Mouse (Mus musculus) liver, embryonic 14.5 days (tissue): ENCODE data around the gene Nmi. TPM values are rescaled to one million over a fixed set of nuclear protein-coding genes. Genes with fewer than 3 reads are reported as not detected.

Experiments used
- ATAC-seq: fragments of 200-750 bp; cut with Nextera tagmentation; 2 replicates; pipeline ENCODE4 v1.8.0; 2017; ENCODE audit warnings: moderate number of reproducible peaks, mild to moderate bottlenecking, moderate library complexity; ENCODE audit not compliant: insufficient read depth
- DNase-seq, 3 experiments: peaks; one replicate each; pipeline ENCODE4 v3.0.0-alpha.2; 2012 to 2013; ENCODE audit warnings: low read depth in 3 of 3, low spot score in 3 of 3
- H3K27ac ChIP-seq: fragments of 300-500 bp; sonication (generic); 2 replicates; pipeline ENCODE4 v1.5.1; 2014; ENCODE audit warnings: moderate library complexity, mild to moderate bottlenecking, control low read depth, inconsistent platforms
- H3K27me3 ChIP-seq: fragments of 300-500 bp; sonication (generic); 2 replicates; pipeline ENCODE4 v1.6.1; 2014; ENCODE audit warnings: mild to moderate bottlenecking, low read length, moderate library complexity; ENCODE audit not compliant: control insufficient read depth, insufficient read depth
- H3K36me3 ChIP-seq: fragments of 300-500 bp; sonication (generic); replicated peaks from 2 replicates; pipeline ENCODE4 v1.6.1; 2014; ENCODE audit warnings: low read depth; ENCODE audit not compliant: control insufficient read depth, insufficient read depth
- H3K4me1 ChIP-seq, 2 experiments: fragments of 200-500 bp in 1 of 2; fragments of 300-500 bp in 1 of 2; sonication (generic) in 1 of 2; replicated peaks; 2 replicates each; pipeline ENCODE4 v1.6.1; 2012 to 2014; ENCODE audit warnings: antibody characterized with exemption in 1 of 2, inconsistent platforms in 1 of 2, low read length in 1 of 2; ENCODE audit not compliant: control insufficient read depth in 2 of 2, insufficient read depth in 2 of 2
- H3K4me2 ChIP-seq: fragments of 300-500 bp; sonication (generic); 2 replicates; pipeline ENCODE4 v1.6.1; 2014; ENCODE audit warnings: low read depth, mild to moderate bottlenecking, control low read depth, moderate library complexity
- H3K4me3 ChIP-seq, 2 experiments: fragments of 200-500 bp in 1 of 2; fragments of 300-500 bp in 1 of 2; sonication (generic) in 1 of 2; 2 replicates each; pipeline ENCODE4 v1.5.1; 2012 to 2014; ENCODE audit warnings: low read depth in 2 of 2, low read length in 2 of 2, mild to moderate bottlenecking in 2 of 2, control low read depth in 1 of 2, inconsistent platforms in 1 of 2, moderate library complexity in 1 of 2; ENCODE audit not compliant: insufficient read depth in 1 of 2
- H3K9ac ChIP-seq: fragments of 300-500 bp; sonication (generic); replicated peaks from 2 replicates; pipeline ENCODE4 v1.6.1; 2014; ENCODE audit warnings: mild to moderate bottlenecking, control low read depth, moderate library complexity
- H3K9me3 ChIP-seq: fragments of 300-500 bp; sonication (generic); 2 replicates; pipeline ENCODE4 v1.6.1; 2016; ENCODE audit warnings: low read length, mixed read lengths; ENCODE audit not compliant: control insufficient read depth
- CTCF ChIP-seq: IDR thresholded peaks from 2 replicates; pipeline ENCODE4 v1.5.1; 2016; ENCODE audit warnings: antibody characterized with exemption, low read depth, control low read depth
- EP300 ChIP-seq: IDR thresholded peaks from 2 replicates; pipeline ENCODE4 v1.6.1; 2016; ENCODE audit warnings: antibody characterized with exemption, low read depth
- WGBS: fragments of 180-500 bp; shearing (Covaris S2); extraction: QIAGEN DNeasy Blood & Tissue Kit; methylation state at CpG from one replicate; pipeline ENCODE4 v1.1.7; 2014; ENCODE audit not compliant: insufficient replicate concordance; 5-methylcytosine and 5-hydroxymethylcytosine counted together
- polyA plus RNA-seq, 2 experiments: library from polyadenylated mRNA; depleted of rRNA in 1 of 2; stranded (reverse) in 1 of 2; unstranded in 1 of 2; fragments of >200 nt; fragmentation: Nextera tagmentation in 1 of 2; extraction: Ambion mirVana in 1 of 2; gene quantifications; 2 replicates each; pipeline versions ENCODE4 v1.2.1 to v1.2.3; 2012 to 2014

Gene Nmi
- polyA plus RNA-seq, 2 experiments: 5.1 to 11.0 TPM

- 75% methylated on average over 8 of the region's 8 CpGs for WGBS
- no peaks in the 10 kb centered on the region for H3K4me1 ChIP-seq
- H3K9ac ChIP-seq: no peak overlapping the region
- H3K4me3 ChIP-seq: no peak overlapping the region
- DNase-seq: no peak
- H3K27me3 ChIP-seq: no peaks in the 10 kb centered on the region
- no peak overlapping the region for H3K4me2 ChIP-seq
- no peak for TF ChIP-seq EP300
- no peak for TF ChIP-seq CTCF
- no peaks in the 10 kb centered on the region for H3K9me3 ChIP-seq
- ATAC-seq: no peak
- no peak overlapping the region for H3K27ac ChIP-seq
- no peaks in the 10 kb centered on the region for H3K36me3 ChIP-seq
These were observed 28.2 kb upstream of the Nmi start for GRCm38 (mm10) chr2:52001521-52001920.

GRCm38 (mm10) chr2:51999996-52000395 lies 26.7 kb upstream of the Nmi start:
- H3K4me2 ChIP-seq: no peak overlapping the region
- H3K4me3 ChIP-seq: no peak overlapping the region
- 42% methylated on average over 7 of the region's 7 CpGs for WGBS
- DNase-seq: no peak
- TF ChIP-seq CTCF: no peak
- no peak for TF ChIP-seq EP300
- H3K9ac ChIP-seq: no peak overlapping the region
- H3K27ac ChIP-seq: no peak overlapping the region
- no peaks in the 10 kb centered on the region for H3K9me3 ChIP-seq
- no peaks in the 10 kb centered on the region for H3K27me3 ChIP-seq
- no peak for ATAC-seq
- H3K4me1 ChIP-seq: no peaks in the 10 kb centered on the region
- H3K36me3 ChIP-seq: no peaks in the 10 kb centered on the region

GRCm38 (mm10) chr2:51991447-51991846 lies 18.2 kb upstream of the Nmi start:
- 68% methylated on average over 6 of the region's 6 CpGs for WGBS
- no peak for TF ChIP-seq CTCF
- TF ChIP-seq EP300: no peak
- H3K4me2 ChIP-seq: no peak overlapping the region
- H3K4me1 ChIP-seq: no peaks in the 10 kb centered on the region
- no peaks in the 10 kb centered on the region for H3K27me3 ChIP-seq
- H3K4me3 ChIP-seq: no peak overlapping the region
- no peaks in the 10 kb centered on the region for H3K36me3 ChIP-seq
- no peak overlapping the region for H3K9ac ChIP-seq
- H3K9me3 ChIP-seq: no peaks in the 10 kb centered on the region
- no peak for DNase-seq
- no peak for ATAC-seq
- H3K27ac ChIP-seq: no peak overlapping the region

- TF ChIP-seq EP300 (no peak), CTCF (no peak)
- no peaks in the 10 kb centered on the region for H3K36me3 ChIP-seq
- H3K27ac ChIP-seq: no peak overlapping the region
- H3K4me3 ChIP-seq: no peak overlapping the region
- H3K9ac ChIP-seq: no peak overlapping the region
- H3K4me1 ChIP-seq: no peaks in the 10 kb centered on the region
- no peak for DNase-seq
- no peaks in the 10 kb centered on the region for H3K9me3 ChIP-seq
- no peaks in the 10 kb centered on the region for H3K27me3 ChIP-seq
- ATAC-seq: no peak
- WGBS: 41% methylated on average over 2 of the region's 2 CpGs
- H3K4me2 ChIP-seq: no peak overlapping the region
These were observed 16.3 kb upstream of the Nmi start for GRCm38 (mm10) chr2:51989559-51989958.

GRCm38 (mm10) chr2:51986695-51987094 lies 13.4 kb upstream of the Nmi start:
- WGBS: 67% methylated on average over 5 of the region's 5 CpGs
- TF ChIP-seq CTCF: no peak
- no peak for TF ChIP-seq EP300
- Histone ChIP-seq H3K9me3 (no peaks in the 10 kb centered on the region), H3K36me3 (no peaks in the 10 kb centered on the region), H3K4me2 (no peak overlapping the region), H3K4me1 (peaks cover 0 to 4% of the 10 kb centered on the region in 2 experiments; a peak in 3 of 4 replicates), H3K27ac (no peak overlapping the region), H3K4me3 (no peak overlapping the region), H3K9ac (no peak overlapping the region), H3K27me3 (no peaks in the 10 kb centered on the region)
- DNase-seq (no peak), ATAC-seq (no peak)
